Mouse (Mus musculus): Measurements from ENCODE around the gene Six4. TPM values are rescaled to one million over a fixed set of nuclear protein-coding genes. Genes with fewer than 3 reads are reported as not detected.

Gene Six4
- polyA plus RNA-seq, 1 experiment, result 1.4 TPM

DNA sequence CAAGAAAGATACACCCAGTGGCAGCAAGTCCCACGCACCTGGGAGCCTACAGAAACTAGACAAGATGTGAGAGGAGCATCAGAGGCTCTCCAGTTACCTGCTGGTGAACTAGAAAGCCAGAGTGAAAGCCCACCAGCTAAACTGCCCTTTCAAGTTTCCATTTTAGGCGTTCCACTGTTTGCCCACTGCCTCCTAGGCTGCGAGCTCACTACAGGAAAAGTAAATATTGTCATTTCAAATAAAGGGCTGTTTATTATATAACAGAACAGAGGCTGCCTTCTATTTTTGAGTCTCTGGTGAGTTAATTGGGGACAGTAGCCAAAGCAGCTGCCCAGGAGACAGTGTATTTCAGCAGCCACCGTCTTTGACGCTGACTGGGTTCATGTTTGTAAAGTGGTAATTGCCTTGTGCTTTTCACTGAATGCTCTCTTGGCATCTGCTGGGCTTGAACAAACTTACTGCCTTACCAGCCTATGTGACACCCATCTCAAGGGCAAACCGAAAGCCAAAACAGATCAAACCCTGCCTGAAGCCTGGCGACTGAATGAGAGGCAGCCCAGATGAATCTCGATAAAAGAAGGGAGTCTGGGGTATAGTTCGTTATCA lies 52.3 kb downstream of the Six4 start:
- WGBS, result 81% methylated on average over 9 of the region's 9 CpGs
- no peak overlapping the region for H3K4me3 ChIP-seq (ENCODE audit: control insufficient read depth, insufficient read depth, low read length)
- no peak overlapping the region for H3K27ac ChIP-seq (ENCODE audit: control insufficient read depth, insufficient read depth, low read length)
- no peak for TF ChIP-seq POLR2A (IDR thresholded peaks at IDR 0.05; ENCODE audit: control insufficient read depth, extremely low read depth, insufficient read depth, low read length, poor library complexity)
- TF ChIP-seq CTCF (IDR thresholded peaks at IDR 0.05; ENCODE audit: borderline replicate concordance, control insufficient read depth, extremely low read depth, insufficient read depth, low read length, poor library complexity), result no peak
- no peaks in the 10 kb centered on the region; the same call in 1 of the 2 replicates for H3K27me3 ChIP-seq (ENCODE audit: control insufficient read depth, insufficient read depth, low read length)
- H3K36me3 ChIP-seq (ENCODE audit: control insufficient read depth, insufficient read depth, low read length), result no peaks in the 10 kb centered on the region
- DNase-seq, result no peak
- no peaks in the 10 kb centered on the region for H3K4me1 ChIP-seq (replicated peaks; ENCODE audit: control insufficient read depth, insufficient read depth, low read length)

- H3K27ac ChIP-seq (ENCODE audit: control insufficient read depth, insufficient read depth, low read length), result no peak overlapping the region
- WGBS, result 94% methylated on average over 6 of the region's 6 CpGs
- TF ChIP-seq POLR2A (IDR thresholded peaks at IDR 0.05; ENCODE audit: control insufficient read depth, extremely low read depth, insufficient read depth, low read length, poor library complexity), result no peak
- TF ChIP-seq CTCF (IDR thresholded peaks at IDR 0.05; ENCODE audit: borderline replicate concordance, control insufficient read depth, extremely low read depth, insufficient read depth, low read length, poor library complexity), result no peak
- H3K36me3 ChIP-seq (ENCODE audit: control insufficient read depth, insufficient read depth, low read length), result no peaks in the 10 kb centered on the region
- DNase-seq, result no peak
- H3K27me3 ChIP-seq (ENCODE audit: control insufficient read depth, insufficient read depth, low read length), result peaks cover 17% of the 10 kb centered on the region
- no peak overlapping the region for H3K4me3 ChIP-seq (ENCODE audit: control insufficient read depth, insufficient read depth, low read length)
- peaks cover 9% of the 10 kb centered on the region; the same call in 1 of the 2 replicates for H3K4me1 ChIP-seq (replicated peaks; ENCODE audit: control insufficient read depth, insufficient read depth, low read length)
Observed at GRCm38 (mm10) chr12:73057492-73057891, 55.8 kb downstream of the Six4 start.

GRCm38 (mm10) chr12:73055451-73055850 lies 57.8 kb downstream of the Six4 start:
- Histone ChIP-seq H3K4me3 (ENCODE audit: control insufficient read depth, insufficient read depth, low read length) (no peak overlapping the region), H3K27ac (ENCODE audit: control insufficient read depth, insufficient read depth, low read length) (no peak overlapping the region), H3K4me1 (replicated peaks; ENCODE audit: control insufficient read depth, insufficient read depth, low read length) (peaks cover 9% of the 10 kb centered on the region; the same call in 1 of the 2 replicates), H3K27me3 (ENCODE audit: control insufficient read depth, insufficient read depth, low read length) (peaks cover 27% of the 10 kb centered on the region), H3K36me3 (ENCODE audit: control insufficient read depth, insufficient read depth, low read length) (no peaks in the 10 kb centered on the region)
- no peak for TF ChIP-seq POLR2A (IDR thresholded peaks at IDR 0.05; ENCODE audit: control insufficient read depth, extremely low read depth, insufficient read depth, low read length, poor library complexity)
- no peak for TF ChIP-seq CTCF (IDR thresholded peaks at IDR 0.05; ENCODE audit: borderline replicate concordance, control insufficient read depth, extremely low read depth, insufficient read depth, low read length, poor library complexity)
- WGBS, result 39% methylated on average over 5 of the region's 5 CpGs
- DNase-seq, result no peak

- WGBS, result 44% methylated on average over 15 of the region's 15 CpGs
- Histone ChIP-seq H3K27me3 (ENCODE audit: control insufficient read depth, insufficient read depth, low read length) (peaks cover 33% of the 10 kb centered on the region), H3K4me3 (ENCODE audit: control insufficient read depth, insufficient read depth, low read length) (no peak overlapping the region), H3K36me3 (ENCODE audit: control insufficient read depth, insufficient read depth, low read length) (no peaks in the 10 kb centered on the region), H3K4me1 (replicated peaks; ENCODE audit: control insufficient read depth, insufficient read depth, low read length) (peaks cover 9% of the 10 kb centered on the region; the same call in 1 of the 2 replicates), H3K27ac (ENCODE audit: control insufficient read depth, insufficient read depth, low read length) (no peak overlapping the region)
- no peak for TF ChIP-seq POLR2A (IDR thresholded peaks at IDR 0.05; ENCODE audit: control insufficient read depth, extremely low read depth, insufficient read depth, low read length, poor library complexity)
- no peak for TF ChIP-seq CTCF (IDR thresholded peaks at IDR 0.05; ENCODE audit: borderline replicate concordance, control insufficient read depth, extremely low read depth, insufficient read depth, low read length, poor library complexity)
- DNase-seq, result no peak
Observed at GRCm38 (mm10) chr12:73054576-73055185, 58.6 kb downstream of the Six4 start.

DNA sequence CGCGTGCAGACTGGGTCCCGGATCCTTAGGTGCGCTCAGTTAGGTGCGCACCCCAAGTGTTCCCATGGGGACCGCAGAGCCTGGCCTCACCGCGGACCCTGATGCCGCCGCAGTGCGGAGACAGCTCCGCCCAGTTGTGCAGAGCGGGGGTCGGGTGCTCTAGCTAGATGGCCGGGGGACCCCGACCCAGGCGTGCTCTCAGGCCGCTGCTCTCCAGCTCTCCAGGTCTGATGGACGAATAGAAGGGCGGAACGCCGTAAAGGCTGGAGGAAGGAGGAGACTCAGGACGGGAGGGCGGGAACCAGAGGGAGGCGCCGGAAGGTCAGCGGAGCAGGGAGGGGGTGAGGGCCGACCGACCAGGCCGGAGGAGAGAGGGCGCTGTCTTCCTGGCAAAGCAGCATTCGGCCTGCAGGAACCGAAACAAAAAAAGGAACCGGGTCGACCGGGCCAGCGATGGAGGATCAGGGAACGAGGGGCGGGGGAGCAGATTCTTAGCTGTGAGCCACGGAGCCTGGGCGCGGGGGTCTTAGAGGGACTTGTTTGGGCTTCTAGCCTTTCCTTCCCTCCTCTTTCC lies 59.5 kb downstream of the Six4 start, which contains the start of gene Six1:
TSS of gene Six1 (minus strand) at position 220 of the 574 bp plus-strand sequence.
- 2% methylated on average over 42 of the region's 42 CpGs for WGBS

GRCm38 (mm10) chr12:73052651-73053591 lies 60.3 kb downstream of the Six4 start:
- 7% methylated on average over 34 of the region's 34 CpGs for WGBS
- H3K36me3 ChIP-seq (ENCODE audit: control insufficient read depth, insufficient read depth, low read length), result no peaks in the 10 kb centered on the region
- peaks cover 9% of the 10 kb centered on the region; the same call in 1 of the 2 replicates for H3K4me1 ChIP-seq (replicated peaks; ENCODE audit: control insufficient read depth, insufficient read depth, low read length)
- peaks cover 33% of the 10 kb centered on the region for H3K27me3 ChIP-seq (ENCODE audit: control insufficient read depth, insufficient read depth, low read length)
- no peak overlapping the region for H3K27ac ChIP-seq (ENCODE audit: control insufficient read depth, insufficient read depth, low read length)
- no peak for TF ChIP-seq POLR2A (IDR thresholded peaks at IDR 0.05; ENCODE audit: control insufficient read depth, extremely low read depth, insufficient read depth, low read length, poor library complexity)
- TF ChIP-seq CTCF (IDR thresholded peaks at IDR 0.05; ENCODE audit: borderline replicate concordance, control insufficient read depth, extremely low read depth, insufficient read depth, low read length, poor library complexity), result no peak
- no peak for DNase-seq
- no peak overlapping the region for H3K4me3 ChIP-seq (ENCODE audit: control insufficient read depth, insufficient read depth, low read length)

More for the DNA sequence above, 59.5 kb downstream of the Six4 start, which contains the start of gene Six1:
- peak within 1 kb of the TSS; percentile 29 for H3K4me3 ChIP-seq (ENCODE audit: control insufficient read depth, insufficient read depth, low read length)
- DNase-seq, result no peak
- H3K27me3 ChIP-seq (ENCODE audit: control insufficient read depth, insufficient read depth, low read length), result peaks cover 33% of the 10 kb centered on the region
- no peak within 1 kb of the TSS for H3K27ac ChIP-seq (ENCODE audit: control insufficient read depth, insufficient read depth, low read length)
- no peak for TF ChIP-seq CTCF (IDR thresholded peaks at IDR 0.05; ENCODE audit: borderline replicate concordance, control insufficient read depth, extremely low read depth, insufficient read depth, low read length, poor library complexity)
- no peak for TF ChIP-seq POLR2A (IDR thresholded peaks at IDR 0.05; ENCODE audit: control insufficient read depth, extremely low read depth, insufficient read depth, low read length, poor library complexity)
- H3K36me3 ChIP-seq (ENCODE audit: control insufficient read depth, insufficient read depth, low read length), result no peaks in the 10 kb centered on the region
- peaks cover 9% of the 10 kb centered on the region; the same call in 1 of the 2 replicates for H3K4me1 ChIP-seq (replicated peaks; ENCODE audit: control insufficient read depth, insufficient read depth, low read length)
